Mouse (Mus musculus): ENCODE data around the gene Olfr24.
"Not testable (repeated sequence)": the region's sequence is repeated elsewhere in the genome, so short reads cannot be mapped to it uniquely, and the experiment has no call there.

Gene Olfr24

DNA sequence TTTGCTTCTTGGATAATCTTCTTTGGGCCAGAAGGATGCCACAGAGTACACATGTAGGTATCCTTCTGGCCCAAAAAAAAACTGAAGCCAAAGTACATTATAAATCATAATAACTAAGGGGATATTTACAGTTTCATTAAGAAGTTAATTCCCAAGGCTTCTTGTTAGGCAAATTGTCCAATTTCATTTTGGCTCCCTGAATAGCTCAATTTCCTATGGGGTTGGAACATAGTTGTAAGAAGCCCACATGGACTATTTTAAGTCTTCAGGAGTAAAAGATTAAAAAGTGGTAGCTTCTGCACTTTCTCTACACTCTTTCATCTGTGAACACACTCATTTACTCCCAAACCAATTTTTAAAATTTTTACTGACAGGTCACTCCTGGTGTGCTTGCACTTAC, at the start of gene Olfr24:
Gene Olfr24 (minus strand): TSS at position 101 of the 400 bp plus-strand sequence.
- DNase-seq (ENCODE audit: low read depth, low spot score): no peak

DNA sequence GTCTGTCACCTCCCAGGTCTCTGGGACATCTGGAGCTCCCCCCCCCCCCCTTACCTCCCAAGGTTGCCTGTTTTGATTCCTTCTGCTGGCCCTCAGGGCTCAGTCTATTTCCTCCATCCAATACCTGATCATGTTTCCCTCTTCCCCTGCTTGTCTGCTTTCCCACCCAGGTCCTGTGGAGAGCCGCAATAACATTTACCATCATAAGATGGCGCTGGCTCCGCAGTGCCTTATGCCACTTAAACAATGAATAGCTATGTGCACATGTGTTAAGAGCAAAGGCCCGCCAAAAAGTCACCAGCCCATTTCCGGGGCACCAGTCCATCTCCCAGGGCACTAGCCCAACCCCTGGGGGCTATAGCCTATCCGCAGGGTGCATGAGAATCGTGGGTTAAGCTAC, 21.5 kb upstream of the Olfr24 start:
- DNase-seq (ENCODE audit: low read depth, low spot score): peak; percentile 2

GRCm38 (mm10) chr9:18779476-18779875, 15.7 kb upstream of the Olfr24 start:
- no peak for DNase-seq (ENCODE audit: low read depth, low spot score)

- no peak for DNase-seq (ENCODE audit: low read depth, low spot score)
Observed at GRCm38 (mm10) chr9:18778981-18779380, 15.2 kb upstream of the Olfr24 start.

DNA sequence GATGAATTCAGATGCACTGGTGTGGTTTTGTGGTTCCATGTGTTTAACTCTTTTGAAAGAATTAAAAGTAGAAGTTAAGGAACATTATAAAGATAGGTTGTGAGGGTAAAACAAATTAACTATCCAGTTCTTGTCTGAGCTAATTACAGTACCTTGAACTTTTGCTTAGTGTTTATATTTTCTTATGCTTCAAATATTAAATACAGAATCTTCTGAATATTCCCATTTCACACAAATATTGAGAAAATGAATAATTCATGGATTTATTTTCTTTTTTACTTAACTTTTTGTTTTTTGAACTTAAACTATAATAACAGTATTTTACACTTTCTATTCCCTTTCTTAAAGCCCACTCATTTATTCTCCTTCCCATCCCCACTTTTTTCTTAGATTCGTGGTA, 8.2 kb downstream of the Olfr24 start:
- DNase-seq (ENCODE audit: low read depth, low spot score): no peak

DNA sequence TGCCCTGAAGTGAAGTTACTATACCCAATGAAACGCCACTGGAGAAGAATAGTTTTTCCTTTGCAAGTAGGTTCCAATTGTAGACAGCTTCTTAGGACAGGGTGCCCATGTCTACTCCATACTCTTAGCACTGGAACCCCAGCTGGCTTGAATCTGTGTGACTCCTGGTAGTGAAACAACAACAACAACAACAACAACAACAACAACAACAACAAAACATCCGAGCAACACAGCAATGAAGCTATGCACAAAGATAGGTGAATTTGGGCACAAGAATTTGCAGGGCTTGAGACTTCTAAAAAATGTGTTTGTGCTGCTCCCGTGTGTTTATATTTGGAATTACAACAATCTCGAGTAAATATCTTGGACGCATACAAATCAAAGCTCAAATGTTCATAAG, 19.2 kb downstream of the Olfr24 start:
- peak; percentile 47 for DNase-seq (ENCODE audit: low read depth, low spot score)

GRCm38 (mm10) chr9:18734177-18734576, 29.6 kb downstream of the Olfr24 start:
- DNase-seq (ENCODE audit: low read depth, low spot score): not testable (repeated sequence)

DNA sequence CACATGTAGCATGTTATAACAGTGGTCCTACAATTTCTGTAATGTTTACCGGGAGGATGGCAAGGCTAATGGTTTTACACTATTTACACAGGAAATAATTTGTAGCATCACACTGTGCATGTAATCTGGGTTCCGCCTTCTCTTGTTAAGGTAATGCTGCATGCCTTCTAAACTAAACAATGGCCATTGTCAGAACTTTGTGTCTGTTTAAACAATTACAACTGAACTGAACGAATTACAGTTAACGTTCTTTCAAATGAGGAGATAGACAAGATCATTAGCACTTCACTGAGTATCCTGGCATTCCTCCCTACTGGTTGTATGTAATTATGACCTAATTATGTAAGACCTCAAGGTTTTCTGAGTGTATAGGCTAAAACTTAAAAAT, 41.1 kb downstream of the Olfr24 start:
- no peak for DNase-seq (ENCODE audit: low read depth, low spot score)

GRCm38 (mm10) chr9:18721931-18722711, 41.7 kb downstream of the Olfr24 start:
- no peak for DNase-seq (ENCODE audit: low read depth, low spot score)

GRCm38 (mm10) chr9:18721011-18721410, 42.8 kb downstream of the Olfr24 start:
- DNase-seq (ENCODE audit: low read depth, low spot score): no peak

- no peak for DNase-seq (ENCODE audit: low read depth, low spot score)
Observed at GRCm38 (mm10) chr9:18705628-18706027, 58.2 kb downstream of the Olfr24 start.
